Mouse (Mus musculus) heart, embryonic 14.5 days (tissue): ENCODE data around the gene Atf6b. TPM values are rescaled to one million over a fixed set of nuclear protein-coding genes. Genes with fewer than 3 reads are reported as not detected.

Source experiments
- ATAC-seq: fragments of 200-750 bp; cut with Nextera tagmentation; 2 replicates; pipeline ENCODE4 v1.8.0; 2017; ENCODE audit warnings: low read depth, moderate TSS enrichment; ENCODE audit not compliant: insufficient number of reproducible peaks, insufficient read depth, low FRiP score
- H3K27ac ChIP-seq, 2 experiments: fragments of 200-500 bp in 1 of 2; fragments of 300-500 bp in 1 of 2; sonication (generic) in 1 of 2; replicated peaks in 1 of 2; 2 replicates each; pipeline ENCODE4 v1.5.1; 2012 to 2014; ENCODE audit warnings: low read depth in 2 of 2, low read length in 2 of 2, control low read depth in 1 of 2, mild to moderate bottlenecking in 1 of 2, mixed read lengths in 1 of 2; ENCODE audit not compliant: control insufficient read depth in 1 of 2, insufficient read depth in 1 of 2
- H3K27me3 ChIP-seq: fragments of 300-500 bp; sonication (generic); 2 replicates; pipeline ENCODE4 v1.6.1; 2014; ENCODE audit warnings: mild to moderate bottlenecking, low read length, control low read depth; ENCODE audit not compliant: control insufficient read depth, insufficient read depth
- H3K36me3 ChIP-seq: fragments of 300-500 bp; sonication (generic); 2 replicates; pipeline ENCODE4 v1.6.1; 2014; ENCODE audit warnings: mild to moderate bottlenecking, control low read depth, low read length, mixed read lengths; ENCODE audit not compliant: control insufficient read depth, insufficient read depth
- H3K4me1 ChIP-seq, 2 experiments: fragments of 200-500 bp in 1 of 2; fragments of 300-500 bp in 1 of 2; sonication (generic) in 1 of 2; 2 replicates each; pipeline ENCODE4 v1.6.1; 2012 to 2014; ENCODE audit warnings: low read length in 2 of 2, control low read depth in 1 of 2, mixed read lengths in 1 of 2; ENCODE audit not compliant: control insufficient read depth in 2 of 2, insufficient read depth in 2 of 2
- H3K4me2 ChIP-seq: fragments of 300-500 bp; sonication (generic); 2 replicates; pipeline ENCODE4 v1.6.1; 2014; ENCODE audit warnings: mild to moderate bottlenecking, low read length
- H3K4me3 ChIP-seq, 2 experiments: fragments of 200-500 bp in 1 of 2; fragments of 300-500 bp in 1 of 2; sonication (generic) in 1 of 2; 2 replicates each; pipeline ENCODE4 v1.5.1; 2012 to 2014; ENCODE audit warnings: low read length in 2 of 2, mild to moderate bottlenecking in 2 of 2, control low read depth in 1 of 2, low read depth in 1 of 2, moderate library complexity in 1 of 2; ENCODE audit not compliant: control insufficient read depth in 1 of 2, insufficient read depth in 1 of 2
- H3K9ac ChIP-seq: fragments of 300-500 bp; sonication (generic); 2 replicates; pipeline ENCODE4 v1.6.1; 2014; ENCODE audit warnings: mild to moderate bottlenecking, low read length
- H3K9me3 ChIP-seq: fragments of 300-500 bp; sonication (generic); 2 replicates; pipeline ENCODE4 v1.6.1; 2016; ENCODE audit warnings: low read length, control low read depth; ENCODE audit not compliant: control insufficient read depth
- WGBS: fragments of 180-500 bp; shearing (Covaris S2); extraction: QIAGEN DNeasy Blood & Tissue Kit; methylation state at CpG from one replicate; pipeline ENCODE4 v1.1.7; 2014; 5-methylcytosine and 5-hydroxymethylcytosine counted together
- polyA plus RNA-seq: library from polyadenylated mRNA; unstranded; fragments of >200 nt; fragmentation: Nextera tagmentation; extraction: Ambion mirVana; gene quantifications from 2 replicates; pipeline ENCODE4 v1.2.1, GENCODE M21; 2014

Gene Atf6b
- polyA plus RNA-seq, 1 experiment from 2014 or later: 34.3 TPM

GRCm38 (mm10) chr17:34627093-34627942 is 19.6 kb upstream of the Atf6b start:
- Histone ChIP-seq H3K4me3 (peak overlapping the region; percentile 66 to 85), H3K4me2 (peak overlapping the region; percentile 97), H3K9ac (peak overlapping the region; percentile 78), H3K27me3 (peaks cover 32% of the 10 kb centered on the region), H3K4me1 (peaks cover 19 to 41% of the 10 kb centered on the region in 2 experiments), H3K36me3 (peaks cover 29% of the 10 kb centered on the region), H3K27ac (peak overlapping the region; percentile 96), H3K9me3 (no peaks in the 10 kb centered on the region)
- peak; percentile 84 for ATAC-seq
- WGBS: under 1% methylated on average over 45 of the region's 45 CpGs

- Histone ChIP-seq H3K27me3 (peaks cover 40% of the 10 kb centered on the region), H3K9ac (peak within 1 kb of the TSS; percentile 78), H3K4me3 (peak within 1 kb of the TSS; percentile 61 to 66), H3K9me3 (no peaks in the 10 kb centered on the region), H3K27ac (peak within 1 kb of the TSS; percentile 96), H3K4me1 (peaks cover 19 to 42% of the 10 kb centered on the region in 2 experiments), H3K36me3 (peaks cover 21% of the 10 kb centered on the region), H3K4me2 (peak within 1 kb of the TSS; percentile 97)
- ATAC-seq: no peak
- WGBS: 5% methylated on average over 29 of the region's 29 CpGs
These were observed 18.9 kb upstream of the Atf6b start, which contains the start of gene Ppt2 for GRCm38 (mm10) chr17:34627943-34628643. Gene Ppt2, minus strand, starts transcription at chr17:34628510.

- H3K4me2 ChIP-seq: peak overlapping the region; percentile 97
- peak overlapping the region in 1 of 2 experiments; percentile 96; a peak in 1 of 4 replicates for H3K27ac ChIP-seq
- peak overlapping the region in 1 of 2 experiments; percentile 66; a peak in 1 of 4 replicates for H3K4me3 ChIP-seq
- peaks cover 16% of the 10 kb centered on the region for H3K36me3 ChIP-seq
- 32% methylated on average over 5 of the region's 5 CpGs for WGBS
- peaks cover 19 to 42% of the 10 kb centered on the region in 2 experiments for H3K4me1 ChIP-seq
- H3K9ac ChIP-seq: peak overlapping the region; percentile 78
- no peaks in the 10 kb centered on the region for H3K9me3 ChIP-seq
- ATAC-seq: no peak
- H3K27me3 ChIP-seq: peaks cover 45% of the 10 kb centered on the region
These were observed 18.3 kb upstream of the Atf6b start for GRCm38 (mm10) chr17:34628644-34628967.

- H3K36me3 ChIP-seq: peaks cover 9% of the 10 kb centered on the region
- peak within 1 kb of the TSS; percentile 97 for H3K4me2 ChIP-seq
- peaks cover 19 to 42% of the 10 kb centered on the region in 2 experiments for H3K4me1 ChIP-seq
- ATAC-seq: no peak
- H3K27ac ChIP-seq: peak within 1 kb of the TSS; percentile 96; a peak in 3 of 4 replicates
- H3K9ac ChIP-seq: peak within 1 kb of the TSS; percentile 78
- WGBS: 5% methylated on average over 16 of the region's 16 CpGs
- H3K4me3 ChIP-seq: peak within 1 kb of the TSS; percentile 61 to 66
- H3K27me3 ChIP-seq: peaks cover 50% of the 10 kb centered on the region
- H3K9me3 ChIP-seq: no peaks in the 10 kb centered on the region
These were observed 17.7 kb upstream of the Atf6b start, which contains the start of gene Prrt1 for GRCm38 (mm10) chr17:34629221-34629751. Gene Prrt1, plus strand, starts transcription at chr17:34629533.

- H3K9me3 ChIP-seq: no peaks in the 10 kb centered on the region
- H3K27ac ChIP-seq: no peak overlapping the region
- H3K4me1 ChIP-seq: peaks cover 19 to 42% of the 10 kb centered on the region in 2 experiments
- ATAC-seq: no peak
- H3K27me3 ChIP-seq: peaks cover 51% of the 10 kb centered on the region
- peak overlapping the region; percentile 97 for H3K4me2 ChIP-seq
- H3K4me3 ChIP-seq: peak overlapping the region in 1 of 2 experiments; percentile 27; a peak in 2 of 4 replicates
- 18% methylated on average over 12 of the region's 12 CpGs for whole genome bisulfite sequencing
- peaks cover 7% of the 10 kb centered on the region for H3K36me3 ChIP-seq
- H3K9ac ChIP-seq: no peak overlapping the region
These were observed 16.9 kb upstream of the Atf6b start for GRCm38 (mm10) chr17:34629796-34630603.

- ATAC-seq: no peak
- H3K4me3 ChIP-seq: peak overlapping the region; percentile 1 to 27; a peak in 2 of 4 replicates
- peak overlapping the region; percentile 60 for H3K4me2 ChIP-seq
- peaks cover 19 to 42% of the 10 kb centered on the region in 2 experiments for H3K4me1 ChIP-seq
- H3K9me3 ChIP-seq: no peaks in the 10 kb centered on the region
- peaks cover 51% of the 10 kb centered on the region for H3K27me3 ChIP-seq
- H3K27ac ChIP-seq: no peak overlapping the region
- 2% methylated on average over 48 of the region's 48 CpGs for WGBS
- no peak overlapping the region; the same call in 1 of the 2 replicates for H3K9ac ChIP-seq
- no peaks in the 10 kb centered on the region; the same call in 1 of the 2 replicates for H3K36me3 ChIP-seq
These were observed 16.1 kb upstream of the Atf6b start for GRCm38 (mm10) chr17:34630761-34631301.
